In genomic region chr3:101522246-101522920, GRCm38 (mm10) we compare ENCODE assay signal across 9 mouse cellular contexts.
DNase-seq lines count a peak whose midpoint lies in the region; ATAC-seq lines count a peak whose summit lies in the region.
"Had no signal": no experiment of that assay in that cellular context is flagged by ENCODE, and none has a peak within 500 bp of the region (broad histone marks: within the 10 kb centered on the region; RNA-seq: fewer than 3 reads in every experiment).

No protein-coding gene starts in this region.

- no peak overlapping the region for H3K4me3 ChIP-seq in neural tube, embryonic 13.5 days
- H3K4me3 ChIP-seq: limb, embryonic 12.5 days had no signal

- H3K9ac ChIP-seq in neural tube, embryonic 13.5 days, result no peak overlapping the region
- H3K9ac ChIP-seq: limb, embryonic 12.5 days had no signal

- peak overlapping the region; percentile 57 for H3K27ac ChIP-seq in neural tube, embryonic 13.5 days (replicated peaks)
- H3K27ac ChIP-seq: limb, embryonic 12.5 days had no signal

- DNase-seq in adrenal gland, postnatal 10 days, result peak; percentile 77
- DNase-seq in adrenal gland, postnatal 4 days (ENCODE audit: low spot score in 2 of 2), result no peak
- DNase-seq in right cerebral cortex, postnatal 14 days, result peak; percentile 23
- no peak for DNase-seq in right cerebral cortex, postnatal 25 days
- peak; percentile 87 for DNase-seq in kidney, postnatal 14 days
- no peak for DNase-seq in thymus, postnatal 36 days
- DNase-seq in gastrocnemius, adult 8-10 months (ENCODE audit: low spot score in 2 of 2), result no peak

- H3K36me3 ChIP-seq in neural tube, embryonic 13.5 days, result no peaks in the 10 kb centered on the region
- H3K36me3 ChIP-seq: limb, embryonic 12.5 days had no signal

- H3K4me2 ChIP-seq in neural tube, embryonic 13.5 days, result no peak overlapping the region
- H3K4me2 ChIP-seq: limb, embryonic 12.5 days had no signal

- 37% methylated on average over 9 of the region's 9 CpGs for WGBS in neural tube, embryonic 13.5 days

- H3K27me3 ChIP-seq in neural tube, embryonic 13.5 days, result no peaks in the 10 kb centered on the region
- H3K27me3 ChIP-seq: limb, embryonic 12.5 days had no signal

- no peaks in the 10 kb centered on the region for H3K9me3 ChIP-seq in neural tube, embryonic 13.5 days
- H3K9me3 ChIP-seq: limb, embryonic 12.5 days had no signal

- peaks cover 68% of the 10 kb centered on the region for H3K4me1 ChIP-seq in neural tube, embryonic 13.5 days (replicated peaks)

- ATAC-seq in neural tube, embryonic 13.5 days (ENCODE audit: low read depth), result peak; percentile 66

Comparison
In these comparisons a context has a peak if more than half of its experiments do, and no peak if none do; other contexts are left out.
1. DNase-seq: peak in adrenal gland, postnatal 10 days (single experiment), right cerebral cortex, postnatal 14 days (single experiment) and kidney, postnatal 14 days (single experiment); none in adrenal gland, postnatal 4 days (0 of 2), right cerebral cortex, postnatal 25 days (single experiment), thymus, postnatal 36 days (0 of 2) and gastrocnemius, adult 8-10 months (0 of 2).